Mouse (Mus musculus): ENCODE results near the gene Bcas3.

DNA sequence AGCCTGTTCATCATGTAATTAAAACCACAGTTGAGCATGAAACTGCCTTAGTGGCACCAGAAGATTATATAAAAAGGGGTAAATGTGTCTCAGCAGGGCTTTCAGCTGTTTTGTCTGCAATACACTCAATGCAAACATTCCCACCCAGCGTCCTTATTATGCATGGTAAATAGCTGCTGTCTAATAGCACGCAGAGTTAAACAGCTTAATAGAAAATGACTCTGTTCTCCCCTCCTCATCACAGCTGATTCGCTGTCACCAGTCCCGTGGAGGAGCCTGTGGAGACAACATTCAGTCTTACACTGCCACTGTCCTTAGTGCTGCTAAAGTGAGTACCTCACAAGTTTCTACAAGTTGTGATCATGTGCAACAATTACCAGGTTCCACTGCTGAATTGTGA, 117.5 kb downstream of the Bcas3 start:
- TF ChIP-seq CTCF (IDR thresholded peaks at IDR 0.05; ENCODE audit: borderline replicate concordance, insufficient read depth, low read length) (no peak), POLR2A (IDR thresholded peaks at IDR 0.05; ENCODE audit: low read depth, low read length) (no peak)
